Mouse (Mus musculus) thymus, adult 2 months (tissue): ENCODE measurements around the gene Utrn.

Source experiments
- CTCF ChIP-seq: fragments of 200-500 bp; IDR thresholded peaks from 2 replicates; pipeline ENCODE4 v1.5.1; 2012; ENCODE audit warnings: mild to moderate bottlenecking, control low read depth, low read length, moderate library complexity, borderline replicate concordance; ENCODE audit not compliant: control insufficient read depth, poor library complexity, insufficient read depth; ENCODE audit errors: extremely low read depth
- POLR2A ChIP-seq: fragments of 200-500 bp; IDR thresholded peaks from 2 replicates; pipeline ENCODE4 v1.6.1; 2012; ENCODE audit warnings: mild to moderate bottlenecking, low read length, control low read depth, moderate library complexity; ENCODE audit not compliant: control insufficient read depth, poor library complexity, insufficient read depth; ENCODE audit errors: extremely low read depth

- TF ChIP-seq CTCF (no peak), POLR2A (no peak)
Measured at GRCm38 (mm10) chr10:12399450-12399849, 469.7 kb downstream of the Utrn start.
